Mouse (Mus musculus): ENCODE results near the gene Tbc1d20. TPM values are rescaled to one million over a fixed set of nuclear protein-coding genes. Genes with fewer than 3 reads are reported as not detected.

The Tbc1d20 gene
- polyA plus RNA-seq, 1 experiment: 32.3 TPM

- Histone ChIP-seq H3K36me3 (ENCODE audit: control insufficient read depth, insufficient read depth, low read length, poor library complexity, severe bottlenecking) (peaks cover 11% of the 10 kb centered on the region), H3K9ac (ENCODE audit: low read depth, poor library complexity, severe bottlenecking) (no peak overlapping the region), H3K27me3 (ENCODE audit: control insufficient read depth, insufficient read depth, low read length, poor library complexity, severe bottlenecking) (no peaks in the 10 kb centered on the region), H3K4me1 (ENCODE audit: control insufficient read depth, insufficient read depth, low read length) (no peaks in the 10 kb centered on the region), H3K4me3 (ENCODE audit: low read depth, low read length) (no peak overlapping the region), H3K9me3 (replicated peaks; ENCODE audit: control insufficient read depth, insufficient read depth, low read length, poor library complexity, severe bottlenecking) (no peaks in the 10 kb centered on the region), H3K27ac (ENCODE audit: insufficient read depth, low read length) (no peak overlapping the region)
- TF ChIP-seq EP300 (IDR thresholded peaks at IDR 0.05; ENCODE audit: insufficient read depth, low read depth, low read length): no peak
- no peak for TF ChIP-seq CTCF (IDR thresholded peaks at IDR 0.05; ENCODE audit: low read depth, low read length)
- TF ChIP-seq POLR2A (IDR thresholded peaks at IDR 0.05; ENCODE audit: insufficient read depth, low read length): no peak
These were observed 9.2 kb downstream of the Tbc1d20 start for GRCm38 (mm10) chr2:152302862-152303261.

DNA sequence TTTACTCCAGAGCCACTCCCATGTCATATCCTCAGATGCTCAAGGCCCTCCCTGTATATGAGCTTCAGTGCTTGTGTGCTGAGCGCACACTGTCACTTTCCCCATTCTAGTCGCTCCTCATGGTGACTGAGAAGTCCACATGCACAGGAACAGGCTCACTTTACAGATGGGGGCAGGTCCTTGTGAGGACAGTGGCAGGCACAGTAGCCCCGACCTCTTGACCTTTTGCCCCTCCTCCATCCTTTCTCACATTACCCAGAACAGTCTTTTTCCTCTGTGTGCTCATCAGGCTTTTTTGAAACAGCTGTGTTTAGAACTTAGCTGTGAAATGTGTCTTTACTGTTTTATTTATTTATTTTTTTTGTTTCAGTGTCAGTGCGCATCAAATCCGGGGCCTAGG, 10.2 kb downstream of the Tbc1d20 start:
- Histone ChIP-seq H3K9ac (ENCODE audit: low read depth, poor library complexity, severe bottlenecking) (no peak overlapping the region), H3K9me3 (replicated peaks; ENCODE audit: control insufficient read depth, insufficient read depth, low read length, poor library complexity, severe bottlenecking) (no peaks in the 10 kb centered on the region), H3K4me3 (ENCODE audit: low read depth, low read length) (no peak overlapping the region), H3K4me1 (ENCODE audit: control insufficient read depth, insufficient read depth, low read length) (no peaks in the 10 kb centered on the region), H3K27ac (ENCODE audit: insufficient read depth, low read length) (no peak overlapping the region), H3K27me3 (ENCODE audit: control insufficient read depth, insufficient read depth, low read length, poor library complexity, severe bottlenecking) (no peaks in the 10 kb centered on the region), H3K36me3 (ENCODE audit: control insufficient read depth, insufficient read depth, low read length, poor library complexity, severe bottlenecking) (peaks cover 18% of the 10 kb centered on the region)
- TF ChIP-seq EP300 (IDR thresholded peaks at IDR 0.05; ENCODE audit: insufficient read depth, low read depth, low read length) (no peak), POLR2A (IDR thresholded peaks at IDR 0.05; ENCODE audit: insufficient read depth, low read length) (no peak), CTCF (IDR thresholded peaks at IDR 0.05; ENCODE audit: low read depth, low read length) (no peak)

DNA sequence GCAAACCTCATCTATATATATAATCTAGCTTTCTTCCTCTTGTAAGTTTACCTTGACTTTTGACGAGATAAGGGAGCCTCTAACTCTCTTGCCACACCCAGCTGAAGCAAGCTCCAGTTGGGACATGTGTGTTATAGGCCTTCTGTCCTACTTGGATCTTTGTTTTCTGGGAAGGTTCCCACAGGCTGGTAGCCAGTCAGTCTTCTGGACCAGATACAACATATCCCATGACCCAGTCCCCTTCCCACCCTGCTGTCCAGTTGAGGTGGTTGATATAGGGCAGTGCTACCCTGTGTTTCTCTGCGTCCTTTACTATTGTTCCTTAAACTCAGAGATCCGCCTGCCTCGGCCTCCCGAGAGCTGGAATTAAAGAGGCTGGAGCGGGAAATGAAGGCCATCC, 11.9 kb downstream of the Tbc1d20 start:
- no peaks in the 10 kb centered on the region for H3K4me1 ChIP-seq (ENCODE audit: control insufficient read depth, insufficient read depth, low read length)
- peaks cover 21% of the 10 kb centered on the region for H3K36me3 ChIP-seq (ENCODE audit: control insufficient read depth, insufficient read depth, low read length, poor library complexity, severe bottlenecking)
- H3K4me3 ChIP-seq (ENCODE audit: low read depth, low read length): no peak overlapping the region
- H3K27me3 ChIP-seq (ENCODE audit: control insufficient read depth, insufficient read depth, low read length, poor library complexity, severe bottlenecking): no peaks in the 10 kb centered on the region
- H3K27ac ChIP-seq (ENCODE audit: insufficient read depth, low read length): no peak overlapping the region
- no peaks in the 10 kb centered on the region for H3K9me3 ChIP-seq (replicated peaks; ENCODE audit: control insufficient read depth, insufficient read depth, low read length, poor library complexity, severe bottlenecking)
- no peak overlapping the region for H3K9ac ChIP-seq (ENCODE audit: low read depth, poor library complexity, severe bottlenecking)
- TF ChIP-seq EP300 (IDR thresholded peaks at IDR 0.05; ENCODE audit: insufficient read depth, low read depth, low read length) (no peak), CTCF (IDR thresholded peaks at IDR 0.05; ENCODE audit: low read depth, low read length) (no peak), POLR2A (IDR thresholded peaks at IDR 0.05; ENCODE audit: insufficient read depth, low read length) (no peak)

DNA sequence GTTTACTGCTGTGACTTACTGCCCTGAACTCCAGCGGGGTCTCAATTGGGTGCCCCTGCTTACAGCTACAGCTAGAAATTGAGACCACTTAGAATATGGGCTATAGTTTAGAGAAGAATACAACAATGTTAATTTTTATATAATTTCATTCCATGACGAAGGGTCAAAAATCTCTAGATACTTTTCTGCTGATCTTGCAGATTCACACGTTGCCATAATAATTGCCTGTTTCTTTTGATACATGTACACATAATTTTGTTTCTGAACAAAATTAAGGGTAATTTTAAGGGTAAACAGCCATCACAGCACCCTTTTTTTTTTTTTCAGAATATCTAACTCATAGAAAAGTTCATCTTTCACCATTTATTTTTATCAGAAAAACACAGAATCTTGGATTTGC, 13.6 kb downstream of the Tbc1d20 start:
- Histone ChIP-seq H3K27ac (ENCODE audit: insufficient read depth, low read length) (no peak overlapping the region), H3K9me3 (replicated peaks; ENCODE audit: control insufficient read depth, insufficient read depth, low read length, poor library complexity, severe bottlenecking) (no peaks in the 10 kb centered on the region), H3K9ac (ENCODE audit: low read depth, poor library complexity, severe bottlenecking) (no peak overlapping the region), H3K4me3 (ENCODE audit: low read depth, low read length) (no peak overlapping the region), H3K4me1 (ENCODE audit: control insufficient read depth, insufficient read depth, low read length) (no peaks in the 10 kb centered on the region), H3K27me3 (ENCODE audit: control insufficient read depth, insufficient read depth, low read length, poor library complexity, severe bottlenecking) (no peaks in the 10 kb centered on the region), H3K36me3 (ENCODE audit: control insufficient read depth, insufficient read depth, low read length, poor library complexity, severe bottlenecking) (peaks cover 20% of the 10 kb centered on the region)
- no peak for TF ChIP-seq POLR2A (IDR thresholded peaks at IDR 0.05; ENCODE audit: insufficient read depth, low read length)
- no peak for TF ChIP-seq CTCF (IDR thresholded peaks at IDR 0.05; ENCODE audit: low read depth, low read length)
- no peak for TF ChIP-seq EP300 (IDR thresholded peaks at IDR 0.05; ENCODE audit: insufficient read depth, low read depth, low read length)

- H3K4me3 ChIP-seq (ENCODE audit: low read depth, low read length): no peak overlapping the region
- no peaks in the 10 kb centered on the region for H3K4me1 ChIP-seq (ENCODE audit: control insufficient read depth, insufficient read depth, low read length)
- TF ChIP-seq CTCF (IDR thresholded peaks at IDR 0.05; ENCODE audit: low read depth, low read length) (no peak), POLR2A (IDR thresholded peaks at IDR 0.05; ENCODE audit: insufficient read depth, low read length) (no peak), EP300 (IDR thresholded peaks at IDR 0.05; ENCODE audit: insufficient read depth, low read depth, low read length) (no peak)
- no peak overlapping the region for H3K27ac ChIP-seq (ENCODE audit: insufficient read depth, low read length)
- H3K36me3 ChIP-seq (ENCODE audit: control insufficient read depth, insufficient read depth, low read length, poor library complexity, severe bottlenecking): peaks cover 12% of the 10 kb centered on the region
- H3K27me3 ChIP-seq (ENCODE audit: control insufficient read depth, insufficient read depth, low read length, poor library complexity, severe bottlenecking): no peaks in the 10 kb centered on the region
- no peaks in the 10 kb centered on the region for H3K9me3 ChIP-seq (replicated peaks; ENCODE audit: control insufficient read depth, insufficient read depth, low read length, poor library complexity, severe bottlenecking)
- no peak overlapping the region for H3K9ac ChIP-seq (ENCODE audit: low read depth, poor library complexity, severe bottlenecking)
These were observed 19.4 kb downstream of the Tbc1d20 start for GRCm38 (mm10) chr2:152312996-152313395.

- H3K27me3 ChIP-seq (ENCODE audit: control insufficient read depth, insufficient read depth, low read length, poor library complexity, severe bottlenecking): no peaks in the 10 kb centered on the region
- TF ChIP-seq CTCF (IDR thresholded peaks at IDR 0.05; ENCODE audit: low read depth, low read length): no peak
- TF ChIP-seq POLR2A (IDR thresholded peaks at IDR 0.05; ENCODE audit: insufficient read depth, low read length): no peak
- no peak for TF ChIP-seq EP300 (IDR thresholded peaks at IDR 0.05; ENCODE audit: insufficient read depth, low read depth, low read length)
These were observed 20.3 kb downstream of the Tbc1d20 start for GRCm38 (mm10) chr2:152313926-152314325.

More at GRCm38 (mm10) chr2:152313926-152314325, 20.3 kb downstream of the Tbc1d20 start:
- Histone ChIP-seq H3K27ac (ENCODE audit: insufficient read depth, low read length) (no peak overlapping the region), H3K9me3 (replicated peaks; ENCODE audit: control insufficient read depth, insufficient read depth, low read length, poor library complexity, severe bottlenecking) (no peaks in the 10 kb centered on the region), H3K4me3 (ENCODE audit: low read depth, low read length) (no peak overlapping the region), H3K4me1 (ENCODE audit: control insufficient read depth, insufficient read depth, low read length) (no peaks in the 10 kb centered on the region), H3K36me3 (ENCODE audit: control insufficient read depth, insufficient read depth, low read length, poor library complexity, severe bottlenecking) (peaks cover 13% of the 10 kb centered on the region), H3K9ac (ENCODE audit: low read depth, poor library complexity, severe bottlenecking) (no peak overlapping the region)

Data from ES-Bruce4 (cell line).